Mouse (Mus musculus) C2C12 (cell line): ENCODE measurements around the gene Usp4. TPM values are rescaled to one million over a fixed set of nuclear protein-coding genes. Genes with fewer than 3 reads are reported as not detected.

Experiments
- H3K27me3 ChIP-seq: one replicate; pipeline ENCODE4 v1.6.1; 2011; ENCODE audit not compliant: control insufficient read depth, insufficient read depth, insufficient read length
- H3K36me3 ChIP-seq: one replicate; pipeline ENCODE4 v1.6.1; 2011; ENCODE audit not compliant: control insufficient read depth, insufficient read depth
- H3K4me3 ChIP-seq: one replicate; pipeline ENCODE4 v1.5.1; 2011; ENCODE audit warnings: mild to moderate bottlenecking, control low read depth; ENCODE audit not compliant: poor library complexity, insufficient read depth, severe bottlenecking
- H3K79me2 ChIP-seq: one replicate; pipeline ENCODE4 v1.6.1; 2011; ENCODE audit not compliant: control insufficient read depth, insufficient read depth
- H3K79me3 ChIP-seq: one replicate; pipeline ENCODE4 v1.6.1; 2011; ENCODE audit warnings: low read depth, control low read depth
- H3ac ChIP-seq: one replicate; pipeline ENCODE3; 2011; ENCODE audit warnings: low read depth; ENCODE audit not compliant: control insufficient read depth, insufficient read length
- CEBPB ChIP-seq: IDR thresholded peaks from one replicate; pipeline ENCODE4 v1.6.1; 2011; ENCODE audit warnings: low read depth, mild to moderate bottlenecking, control low read depth, moderate library complexity
- CTCF ChIP-seq: IDR thresholded peaks from one replicate; pipeline ENCODE4 v1.5.1; 2011; ENCODE audit not compliant: control insufficient read depth, insufficient read depth, insufficient read length
- FOSL1 ChIP-seq: IDR thresholded peaks from one replicate; pipeline ENCODE4 v1.8.0; 2011; ENCODE audit warnings: mild to moderate bottlenecking, low read length; ENCODE audit not compliant: poor library complexity, insufficient read depth, severe bottlenecking
- MAX ChIP-seq: IDR thresholded peaks from one replicate; pipeline ENCODE4 v1.6.1; 2011; ENCODE audit warnings: mild to moderate bottlenecking, control low read depth
- MYOD1 ChIP-seq: IDR thresholded peaks from one replicate; pipeline ENCODE4 v1.6.1; 2011; ENCODE audit warnings: low read depth; ENCODE audit not compliant: control insufficient read depth, insufficient read length
- MYOG ChIP-seq: IDR thresholded peaks from one replicate; pipeline ENCODE4 v1.6.1; 2011; ENCODE audit not compliant: control insufficient read depth, insufficient read length; ENCODE audit errors: extremely low read depth
- USF1 ChIP-seq: IDR thresholded peaks from one replicate; pipeline ENCODE4 v1.6.1; 2011; ENCODE audit warnings: low read depth, mild to moderate bottlenecking, control low read depth, moderate library complexity
- polyA plus RNA-seq: library from polyadenylated mRNA; unstranded; fragments of >200 nt; fragmentation: generic; extraction: Trizol; gene quantifications from one replicate; pipeline ENCODE4 v1.2.1, GENCODE M21; 2012; ENCODE audit warnings: missing spikeins

Usp4 gene
- polyA plus RNA-seq, 1 experiment = 82.3 TPM

DNA sequence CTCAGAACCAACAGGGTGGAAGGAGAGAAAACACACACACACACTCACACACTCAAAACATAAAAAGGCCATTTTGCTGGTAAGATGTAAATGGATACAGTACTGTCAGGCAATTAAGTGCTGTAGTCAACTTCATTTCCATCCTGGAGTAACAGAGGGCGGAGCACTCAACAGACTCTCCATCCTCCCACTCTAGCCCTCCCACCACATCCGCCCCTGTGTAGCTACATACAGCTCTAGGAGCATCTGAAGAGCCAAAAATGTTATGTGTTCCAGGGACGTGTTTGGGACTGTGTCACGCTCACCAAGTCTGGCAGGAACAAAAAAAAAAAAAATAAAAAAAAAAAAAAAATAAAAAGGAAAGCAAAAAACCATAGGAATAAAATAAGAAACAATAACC is 55.4 kb downstream of the Usp4 start:
- Histone ChIP-seq H3K27me3 (no peaks in the 10 kb centered on the region), H3ac (no peak overlapping the region), H3K36me3 (no peaks in the 10 kb centered on the region), H3K4me3 (no peak overlapping the region), H3K79me3 (no peaks in the 10 kb centered on the region), H3K79me2 (no peaks in the 10 kb centered on the region)
- TF ChIP-seq MYOG (no peak), MYOD1 (no peak)

DNA sequence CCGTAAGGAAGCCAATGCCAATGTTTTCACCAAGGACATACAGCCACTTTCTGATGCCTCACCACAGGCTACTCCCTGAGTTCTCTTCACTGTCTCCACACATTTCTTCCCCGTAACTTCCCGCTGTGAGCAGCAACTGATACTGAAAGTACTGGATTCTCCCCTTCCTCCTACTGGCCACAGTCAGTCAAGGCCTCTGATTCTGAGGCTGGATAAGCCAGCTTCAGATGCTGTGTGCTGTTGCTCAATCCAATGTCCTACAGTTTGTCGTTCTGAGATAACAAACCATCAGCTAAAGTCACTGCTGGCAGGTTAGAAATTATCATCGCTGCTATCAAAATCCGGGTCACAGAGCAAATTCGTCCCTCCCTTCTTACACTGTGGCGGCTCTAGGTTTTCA is 56.8 kb downstream of the Usp4 start:
- TF ChIP-seq USF1 (no peak), MAX (no peak), MYOG (no peak), FOSL1 (no peak), MYOD1 (no peak), CEBPB (no peak), CTCF (no peak)
- H3K79me3 ChIP-seq = no peaks in the 10 kb centered on the region
- no peaks in the 10 kb centered on the region for H3K27me3 ChIP-seq
- H3K79me2 ChIP-seq = no peaks in the 10 kb centered on the region
- H3ac ChIP-seq = no peak overlapping the region
- no peak overlapping the region for H3K4me3 ChIP-seq
- H3K36me3 ChIP-seq = no peaks in the 10 kb centered on the region

DNA sequence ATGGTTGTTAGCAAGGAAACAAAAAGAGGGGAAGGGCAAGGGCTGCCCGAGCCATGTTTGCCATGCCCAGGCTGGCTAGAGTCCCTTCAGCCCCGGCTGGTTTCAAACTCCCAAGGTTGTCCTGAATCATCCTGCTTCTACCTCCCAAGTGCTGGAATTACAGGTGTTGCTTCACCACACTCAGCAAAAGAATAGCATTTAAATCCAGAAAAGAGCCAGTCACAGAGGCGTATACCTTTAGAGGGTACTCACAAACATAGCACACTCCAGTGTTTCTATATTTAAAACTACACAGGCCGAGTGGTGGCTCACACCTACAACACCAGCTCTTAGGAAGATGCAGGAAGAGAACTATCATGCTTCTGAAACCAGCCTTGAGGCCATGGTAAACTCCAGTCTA is 61.9 kb downstream of the Usp4 start:
- Histone ChIP-seq H3K79me2 (no peaks in the 10 kb centered on the region), H3K27me3 (no peaks in the 10 kb centered on the region), H3K36me3 (no peaks in the 10 kb centered on the region), H3K79me3 (no peaks in the 10 kb centered on the region), H3K4me3 (no peak overlapping the region), H3ac (no peak overlapping the region)
- TF ChIP-seq MYOD1 (no peak), CTCF (no peak), MAX (no peak), USF1 (no peak), FOSL1 (no peak), MYOG (no peak), CEBPB (no peak)

DNA sequence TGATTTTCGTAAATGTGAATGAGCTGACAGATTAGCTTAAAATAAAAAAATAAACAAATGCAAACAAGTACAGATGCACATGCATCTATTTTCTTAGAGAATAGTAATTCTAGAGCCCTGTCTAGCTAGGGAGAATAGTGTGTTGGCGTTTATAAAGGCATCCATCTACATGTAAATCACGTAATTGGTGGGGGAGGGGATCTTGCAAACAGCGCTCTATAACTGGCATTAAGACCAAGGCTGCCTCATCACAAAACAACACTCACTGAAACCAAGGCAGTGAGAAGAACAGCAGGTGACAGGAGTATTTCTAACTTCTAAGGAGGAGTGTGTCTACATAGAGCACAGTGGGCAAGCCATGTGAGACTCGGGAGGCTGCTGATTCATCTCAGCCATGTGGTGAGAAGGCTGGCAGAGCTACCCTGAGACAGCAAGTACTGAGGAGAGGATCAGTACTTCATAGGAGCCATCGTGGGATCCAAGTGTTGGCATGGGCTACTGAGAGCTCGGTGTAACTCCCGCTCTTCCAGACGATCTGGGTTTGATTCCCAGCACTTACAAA is 63.8 kb downstream of the Usp4 start:
- TF ChIP-seq CEBPB (no peak), FOSL1 (no peak), USF1 (no peak), CTCF (no peak), MYOD1 (no peak), MAX (no peak), MYOG (no peak)
- Histone ChIP-seq H3K36me3 (no peaks in the 10 kb centered on the region), H3K4me3 (no peak overlapping the region), H3ac (no peak overlapping the region), H3K79me2 (no peaks in the 10 kb centered on the region), H3K27me3 (no peaks in the 10 kb centered on the region), H3K79me3 (no peaks in the 10 kb centered on the region)

DNA sequence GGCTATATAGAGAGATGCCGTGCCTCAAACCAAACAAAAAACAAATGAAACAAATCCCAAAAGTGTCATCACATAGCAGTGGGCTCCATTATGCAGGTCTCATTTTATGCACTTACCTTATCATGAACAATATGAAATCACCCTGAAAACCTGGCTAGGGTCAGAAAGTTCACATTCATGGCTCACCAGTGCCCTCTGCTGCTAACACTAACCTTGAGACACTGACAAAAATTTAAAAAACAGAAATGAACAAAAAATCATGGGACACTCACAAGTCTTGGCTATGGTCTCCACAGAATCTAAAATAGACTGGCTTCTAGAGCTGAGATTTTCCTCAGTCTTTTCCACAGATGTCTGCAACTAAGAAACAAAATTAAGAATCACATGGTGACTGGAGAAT is 64.6 kb downstream of the Usp4 start:
- Histone ChIP-seq H3K79me3 (no peaks in the 10 kb centered on the region), H3K79me2 (no peaks in the 10 kb centered on the region), H3K4me3 (no peak overlapping the region), H3K36me3 (no peaks in the 10 kb centered on the region), H3K27me3 (no peaks in the 10 kb centered on the region), H3ac (no peak overlapping the region)
- TF ChIP-seq CTCF = no peak
- TF ChIP-seq USF1 = no peak
- TF ChIP-seq MYOD1 = no peak
- no peak for TF ChIP-seq CEBPB
- no peak for TF ChIP-seq FOSL1

DNA sequence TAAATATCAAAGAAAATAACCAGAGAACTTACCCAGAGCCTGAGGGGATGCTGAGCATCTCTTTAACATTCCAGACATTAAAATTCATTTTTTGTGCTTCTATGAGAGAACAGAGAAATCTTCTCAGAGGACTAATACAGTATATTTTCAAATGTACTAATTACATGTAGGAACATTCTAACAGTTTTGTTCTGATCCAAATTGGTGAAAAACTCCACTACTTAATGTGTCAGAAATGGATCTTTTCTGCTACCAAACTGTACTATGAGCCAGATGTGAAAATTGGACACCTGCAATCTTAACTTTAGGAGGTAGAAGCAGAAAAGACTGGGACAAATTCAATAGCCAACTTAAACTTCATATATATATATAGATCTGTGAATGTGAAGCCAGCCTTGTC is 80.7 kb downstream of the Usp4 start, which contains the start of gene Ccdc36:
TSS of gene Ccdc36 (minus strand) at position 101 of the 400 bp plus-strand sequence.
- no peak for TF ChIP-seq MAX
- TF ChIP-seq CEBPB = no peak
- no peak for TF ChIP-seq MYOG
- TF ChIP-seq MYOD1 = no peak
- no peak for TF ChIP-seq FOSL1
- no peak within 1 kb of the TSS for H3ac ChIP-seq
- H3K27me3 ChIP-seq = peaks cover 3% of the 10 kb centered on the region

More for the DNA sequence above, 80.7 kb downstream of the Usp4 start, which contains the start of gene Ccdc36:
- no peaks in the 10 kb centered on the region for H3K79me3 ChIP-seq
- H3K4me3 ChIP-seq = no peak within 1 kb of the TSS
- H3K79me2 ChIP-seq = no peaks in the 10 kb centered on the region
- H3K36me3 ChIP-seq = no peaks in the 10 kb centered on the region
